Mouse (Mus musculus): ENCODE data around the gene Cdca7l. TPM values are rescaled to one million over a fixed set of nuclear protein-coding genes. Genes with fewer than 3 reads are reported as not detected.
A peak's percentile ranks its signal among the peaks of the same experiment; 100 is the strongest.
"Not testable (repeated sequence)": the region's sequence is repeated elsewhere in the genome, so short reads cannot be mapped to it uniquely, and the experiment has no call there.

Gene Cdca7l
- total RNA-seq, 1 experiment from 2014 or later, result 261 TPM

DNA sequence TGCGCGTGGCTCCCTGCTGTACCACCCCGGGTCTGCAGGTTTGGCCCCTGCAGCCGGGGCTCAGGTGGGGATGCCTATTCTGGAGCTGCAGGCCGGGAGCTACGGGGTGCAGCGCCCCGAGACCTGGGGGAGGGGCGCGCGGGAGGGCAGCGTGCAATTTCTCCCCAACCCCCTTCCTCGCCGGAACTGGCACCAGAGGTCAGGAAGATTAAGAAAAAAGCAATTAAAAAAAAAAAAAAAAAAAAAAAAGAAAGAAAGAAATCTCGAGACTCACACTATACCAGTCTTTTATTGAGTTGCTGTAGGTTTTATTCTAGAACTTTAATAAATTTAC is 40.0 kb downstream of the Cdca7l start:
- no peak for ATAC-seq (replicated peaks in 1 of 2; ENCODE audit: insufficient read depth in 1 of 2, low FRiP score in 2 of 2, low TSS enrichment in 1 of 2, low read depth in 1 of 2, poor library complexity in 2 of 2, severe bottlenecking in 2 of 2)

- no peak for ATAC-seq (replicated peaks in 1 of 2; ENCODE audit: insufficient read depth in 1 of 2, low FRiP score in 2 of 2, low TSS enrichment in 1 of 2, low read depth in 1 of 2, poor library complexity in 2 of 2, severe bottlenecking in 2 of 2)
Measured at GRCm38 (mm10) chr12:117844917-117845316, 40.8 kb downstream of the Cdca7l start.

GRCm38 (mm10) chr12:117848621-117849020 is 44.5 kb downstream of the Cdca7l start:
- ATAC-seq (replicated peaks in 1 of 2; ENCODE audit: insufficient read depth in 1 of 2, low FRiP score in 2 of 2, low TSS enrichment in 1 of 2, low read depth in 1 of 2, poor library complexity in 2 of 2, severe bottlenecking in 2 of 2), result no peak

- no peak for ATAC-seq (replicated peaks in 1 of 2; ENCODE audit: insufficient read depth in 1 of 2, low FRiP score in 2 of 2, low TSS enrichment in 1 of 2, low read depth in 1 of 2, poor library complexity in 2 of 2, severe bottlenecking in 2 of 2)
Measured at GRCm38 (mm10) chr12:117850472-117850871, 46.4 kb downstream of the Cdca7l start.

DNA sequence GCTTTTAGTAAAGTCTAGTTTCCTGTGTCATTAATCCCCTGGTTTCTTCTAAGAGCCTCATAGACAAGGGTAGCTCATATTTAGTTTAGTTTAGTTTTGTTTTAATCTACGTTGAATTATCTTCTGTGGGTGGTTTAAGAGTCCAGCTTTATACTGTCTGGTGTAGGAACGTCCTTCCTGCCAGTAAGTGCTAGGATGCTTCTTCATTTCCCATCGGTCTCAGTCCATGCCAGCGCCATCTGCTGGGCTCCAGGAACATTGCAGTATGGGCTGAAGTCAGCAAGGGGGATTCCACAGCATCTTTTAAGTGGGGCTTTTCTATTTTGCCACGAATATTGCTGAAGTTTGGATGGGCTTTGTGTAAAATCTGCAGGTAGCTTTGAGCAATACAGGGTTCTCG is 49.2 kb downstream of the Cdca7l start:
- ATAC-seq (replicated peaks in 1 of 2; ENCODE audit: insufficient read depth in 1 of 2, low FRiP score in 2 of 2, low TSS enrichment in 1 of 2, low read depth in 1 of 2, poor library complexity in 2 of 2, severe bottlenecking in 2 of 2), result peak; percentile 78 to 83; a peak in 3 of 4 replicates

DNA sequence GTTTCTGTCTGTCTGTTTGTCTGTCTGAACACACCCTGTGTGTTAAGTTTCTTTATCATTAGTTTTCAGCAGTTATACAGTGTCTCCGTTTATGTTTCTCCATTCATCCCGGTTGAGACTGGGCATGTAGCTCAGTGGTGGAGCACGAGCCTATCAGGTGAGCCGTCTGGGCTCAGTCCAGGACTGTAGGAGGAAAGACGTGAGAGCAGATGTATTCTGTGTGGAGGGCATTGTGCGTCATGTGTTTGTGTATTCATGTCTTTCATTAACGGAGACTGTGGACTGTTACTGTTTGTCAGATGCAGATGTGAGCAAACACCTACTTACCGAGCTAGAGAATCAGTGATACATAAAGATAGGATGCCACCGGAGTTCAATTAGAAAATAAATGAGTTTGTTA is 52.9 kb downstream of the Cdca7l start:
- ATAC-seq (replicated peaks in 1 of 2; ENCODE audit: insufficient read depth in 1 of 2, low FRiP score in 2 of 2, low TSS enrichment in 1 of 2, low read depth in 1 of 2, poor library complexity in 2 of 2, severe bottlenecking in 2 of 2), result no peak

DNA sequence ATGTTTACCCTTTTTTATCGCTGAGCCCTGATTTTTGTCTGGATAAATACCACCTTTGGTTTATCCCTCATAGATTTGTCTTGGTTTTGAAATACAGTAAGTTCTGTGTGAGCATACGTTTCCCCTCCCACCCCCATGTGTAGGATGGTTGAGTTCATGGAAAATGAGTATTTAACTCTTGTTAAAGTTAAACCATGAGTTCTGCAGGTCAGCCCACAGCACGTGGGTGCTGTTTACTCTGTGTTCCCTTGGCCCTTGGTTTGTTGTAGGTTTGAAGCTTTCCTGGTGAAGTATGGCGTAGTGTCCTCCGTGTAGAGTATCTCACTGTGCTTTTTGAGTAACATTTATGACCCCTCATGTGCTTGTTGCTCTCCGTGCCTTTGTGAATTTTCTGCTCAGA is 53.8 kb downstream of the Cdca7l start:
- no peak for ATAC-seq (replicated peaks in 1 of 2; ENCODE audit: insufficient read depth in 1 of 2, low FRiP score in 2 of 2, low TSS enrichment in 1 of 2, low read depth in 1 of 2, poor library complexity in 2 of 2, severe bottlenecking in 2 of 2)

DNA sequence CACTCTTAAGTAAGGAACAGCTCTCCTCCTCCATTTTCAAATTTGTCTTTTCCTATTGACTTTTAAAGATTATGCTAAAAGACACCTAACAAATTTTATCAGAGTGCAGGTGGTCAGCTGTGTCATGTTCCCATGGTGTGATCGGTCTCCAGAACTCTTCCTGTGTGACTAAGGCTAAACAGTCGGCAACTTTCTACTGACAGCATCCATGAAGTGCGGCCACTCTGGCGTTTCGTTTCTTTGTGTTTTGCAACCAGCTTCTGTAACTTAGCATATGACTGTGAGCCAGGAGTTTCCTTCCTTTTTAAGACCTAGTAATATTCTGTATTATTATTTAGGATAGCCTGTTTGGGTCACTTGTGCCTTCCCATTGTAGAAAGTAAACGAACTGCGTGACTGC is 56.8 kb downstream of the Cdca7l start:
- ATAC-seq (replicated peaks in 1 of 2; ENCODE audit: insufficient read depth in 1 of 2, low FRiP score in 2 of 2, low TSS enrichment in 1 of 2, low read depth in 1 of 2, poor library complexity in 2 of 2, severe bottlenecking in 2 of 2), result no peak; a peak in 1 of 4 replicates

DNA sequence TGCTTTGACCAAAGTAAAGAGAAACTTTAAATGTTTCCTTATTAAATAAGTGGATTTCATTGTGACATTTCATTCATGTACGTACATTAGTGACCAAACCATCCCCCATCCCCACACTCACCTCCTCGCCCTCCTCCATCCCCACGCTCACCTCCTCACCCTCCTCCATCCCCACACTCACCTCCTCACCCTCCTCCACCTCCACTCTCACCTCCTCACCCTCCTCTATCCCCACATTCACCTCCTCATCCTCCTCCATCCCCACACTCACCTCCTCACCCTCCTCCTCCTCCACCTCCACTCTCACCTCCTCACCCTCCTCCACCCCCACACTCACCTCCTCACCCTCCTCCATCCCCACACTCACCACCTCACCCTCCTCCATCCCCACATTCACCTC is 57.2 kb downstream of the Cdca7l start:
- ATAC-seq (replicated peaks in 1 of 2; ENCODE audit: insufficient read depth in 1 of 2, low FRiP score in 2 of 2, low TSS enrichment in 1 of 2, low read depth in 1 of 2, poor library complexity in 2 of 2, severe bottlenecking in 2 of 2), result no peak

DNA sequence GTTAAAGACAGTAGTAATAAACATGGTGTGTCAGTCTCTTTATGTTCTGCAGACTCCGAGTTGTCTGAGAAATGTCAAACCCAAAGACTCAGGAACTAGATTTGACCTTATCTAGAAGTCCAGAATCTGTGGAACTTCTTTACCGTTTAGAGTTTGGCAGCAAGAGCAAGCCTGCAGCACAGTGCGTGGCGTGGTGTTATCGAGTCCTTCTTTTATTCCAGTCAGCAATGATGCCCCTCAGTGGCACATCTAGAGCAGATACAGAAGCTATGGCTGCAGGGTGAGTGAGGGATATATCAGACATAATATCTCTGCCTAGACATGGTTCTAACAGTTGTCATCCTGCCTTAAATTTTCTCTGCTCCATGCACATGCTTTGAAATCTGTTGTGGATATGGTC is 58.6 kb downstream of the Cdca7l start:
- ATAC-seq (replicated peaks in 1 of 2; ENCODE audit: insufficient read depth in 1 of 2, low FRiP score in 2 of 2, low TSS enrichment in 1 of 2, low read depth in 1 of 2, poor library complexity in 2 of 2, severe bottlenecking in 2 of 2), result no peak

GRCm38 (mm10) chr12:117867708-117868564 is 63.8 kb downstream of the Cdca7l start:
- ATAC-seq (replicated peaks in 1 of 2; ENCODE audit: insufficient read depth in 1 of 2, low FRiP score in 2 of 2, low TSS enrichment in 1 of 2, low read depth in 1 of 2, poor library complexity in 2 of 2, severe bottlenecking in 2 of 2), result peak; percentile 68 to 73

DNA sequence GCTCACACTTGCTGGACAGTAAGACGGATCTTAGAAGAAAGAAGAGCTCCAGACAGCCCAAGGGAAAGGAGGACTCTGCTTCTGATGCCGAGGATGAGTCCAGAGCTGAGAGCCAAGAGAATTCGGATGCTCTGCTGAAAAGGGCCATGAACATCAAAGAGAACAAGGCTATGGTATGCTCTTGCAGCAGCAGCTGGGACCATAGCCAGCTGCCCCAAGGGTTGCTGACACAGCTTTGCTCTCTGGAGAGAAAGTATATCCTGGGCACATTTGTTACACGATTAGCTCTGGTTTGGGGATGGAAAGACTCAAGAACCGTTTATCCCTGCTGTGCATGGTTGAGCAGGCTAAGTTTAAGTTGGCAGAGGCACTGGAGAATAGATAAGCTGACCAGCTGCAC is 68.2 kb downstream of the Cdca7l start:
- no peak for ATAC-seq (replicated peaks in 1 of 2; ENCODE audit: insufficient read depth in 1 of 2, low FRiP score in 2 of 2, low TSS enrichment in 1 of 2, low read depth in 1 of 2, poor library complexity in 2 of 2, severe bottlenecking in 2 of 2)

GRCm38 (mm10) chr12:117878341-117878740 is 74.3 kb downstream of the Cdca7l start:
- ATAC-seq (replicated peaks in 1 of 2; ENCODE audit: insufficient read depth in 1 of 2, low FRiP score in 2 of 2, low TSS enrichment in 1 of 2, low read depth in 1 of 2, poor library complexity in 2 of 2, severe bottlenecking in 2 of 2), result no peak

GRCm38 (mm10) chr12:117884627-117885026 is 80.5 kb downstream of the Cdca7l start:
- no peak for ATAC-seq (replicated peaks in 1 of 2; ENCODE audit: insufficient read depth in 1 of 2, low FRiP score in 2 of 2, low TSS enrichment in 1 of 2, low read depth in 1 of 2, poor library complexity in 2 of 2, severe bottlenecking in 2 of 2)

- no peak for ATAC-seq (replicated peaks in 1 of 2; ENCODE audit: insufficient read depth in 1 of 2, low FRiP score in 2 of 2, low TSS enrichment in 1 of 2, low read depth in 1 of 2, poor library complexity in 2 of 2, severe bottlenecking in 2 of 2)
Measured at GRCm38 (mm10) chr12:117887422-117887821, 83.3 kb downstream of the Cdca7l start.

DNA sequence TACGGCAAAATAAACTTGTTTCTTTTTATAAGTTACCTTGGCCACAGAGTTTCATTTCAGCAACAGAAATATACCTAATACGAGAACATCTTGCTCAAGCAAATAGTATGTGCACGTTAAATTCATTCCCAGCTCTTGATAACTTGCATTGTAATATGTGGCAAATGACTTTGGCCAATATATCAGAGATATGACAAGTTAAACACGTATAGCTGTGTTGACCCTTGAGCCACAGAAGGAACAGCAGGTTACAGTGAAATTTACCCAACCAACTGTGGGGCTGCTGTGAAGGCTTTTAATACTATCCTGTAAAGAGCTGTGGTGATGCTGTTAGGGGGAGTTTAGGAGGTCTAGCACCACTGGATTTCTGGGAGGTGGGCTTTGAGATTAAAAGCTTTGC is 96.7 kb downstream of the Cdca7l start:
- not testable (repeated sequence) for ATAC-seq (replicated peaks in 1 of 2; ENCODE audit: insufficient read depth in 1 of 2, low FRiP score in 2 of 2, low TSS enrichment in 1 of 2, low read depth in 1 of 2, poor library complexity in 2 of 2, severe bottlenecking in 2 of 2)

DNA sequence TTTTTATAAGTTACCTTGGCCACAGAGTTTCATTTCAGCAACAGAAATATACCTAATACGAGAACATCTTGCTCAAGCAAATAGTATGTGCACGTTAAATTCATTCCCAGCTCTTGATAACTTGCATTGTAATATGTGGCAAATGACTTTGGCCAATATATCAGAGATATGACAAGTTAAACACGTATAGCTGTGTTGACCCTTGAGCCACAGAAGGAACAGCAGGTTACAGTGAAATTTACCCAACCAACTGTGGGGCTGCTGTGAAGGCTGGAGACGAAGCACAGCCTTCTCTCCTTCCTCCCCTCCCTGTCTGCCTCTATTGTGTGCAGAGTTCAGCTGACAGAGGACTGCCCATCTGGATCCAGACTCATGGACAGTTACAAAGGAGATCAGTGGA is 97.3 kb downstream of the Cdca7l start:
- ATAC-seq (replicated peaks in 1 of 2; ENCODE audit: insufficient read depth in 1 of 2, low FRiP score in 2 of 2, low TSS enrichment in 1 of 2, low read depth in 1 of 2, poor library complexity in 2 of 2, severe bottlenecking in 2 of 2), result not testable (repeated sequence)

DNA sequence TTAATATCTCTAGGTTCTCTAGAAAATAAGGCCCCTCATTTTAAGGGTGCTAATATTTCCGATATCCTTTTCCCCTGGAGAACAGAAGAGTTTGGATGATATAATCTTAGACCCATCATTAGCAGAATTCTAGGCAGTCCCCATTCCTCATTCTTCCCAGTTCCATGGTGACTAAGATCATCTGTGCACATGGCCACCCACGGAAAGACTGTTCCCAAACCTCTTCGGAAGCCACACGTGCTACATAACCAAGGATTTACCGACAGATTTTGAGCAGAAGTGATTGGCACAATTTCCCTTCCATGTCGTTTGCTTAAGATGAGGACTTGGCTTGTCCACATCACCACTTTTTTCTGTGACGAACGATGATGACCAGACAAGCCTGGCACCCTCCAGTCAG is 99.6 kb downstream of the Cdca7l start:
- no peak for ATAC-seq (replicated peaks in 1 of 2; ENCODE audit: insufficient read depth in 1 of 2, low FRiP score in 2 of 2, low TSS enrichment in 1 of 2, low read depth in 1 of 2, poor library complexity in 2 of 2, severe bottlenecking in 2 of 2)

GRCm38 (mm10) chr12:117905232-117905840 is 101.2 kb downstream of the Cdca7l start:
- ATAC-seq (replicated peaks in 1 of 2; ENCODE audit: insufficient read depth in 1 of 2, low FRiP score in 2 of 2, low TSS enrichment in 1 of 2, low read depth in 1 of 2, poor library complexity in 2 of 2, severe bottlenecking in 2 of 2), result not testable (repeated sequence)
